Mouse (Mus musculus) lung, postnatal 0 days (tissue): ENCODE results near the gene Mtmr4.

ENCODE experiments used
- CTCF ChIP-seq: IDR thresholded peaks from 2 replicates; pipeline ENCODE4 v1.5.1; 2016; ENCODE audit warnings: antibody characterized with exemption, mild to moderate bottlenecking
- EP300 ChIP-seq: IDR thresholded peaks from 2 replicates; pipeline ENCODE4 v1.6.1; 2016; ENCODE audit warnings: antibody characterized with exemption, mild to moderate bottlenecking, control low read depth

GRCm38 (mm10) chr11:87664521-87664920, 72.6 kb downstream of the Mtmr4 start:
- no peak for TF ChIP-seq CTCF
- no peak for TF ChIP-seq EP300
